Mouse (Mus musculus): ENCODE results near the gene Plekhs1. TPM values are rescaled to one million over a fixed set of nuclear protein-coding genes. Genes with fewer than 3 reads are reported as not detected.

The Plekhs1 gene
- not detected for polyA plus RNA-seq (2014; fragmentation: Illumina TruSeq; extraction: RNeasy Lipid Tissue Mini Kit (QIAGEN cat#74804); ENCODE audit: low read depth, low replicate concordance)

GRCm38 (mm10) chr19:56461522-56462101 is at the start of gene Plekhs1:
TSS of gene Plekhs1 (plus strand) at chr19:56461640.

Other genes with a start within 250 kb of the Plekhs1 start
- gene Habp2, start 174.5 kb upstream of the Plekhs1 start, polyA plus RNA-seq (2014; fragmentation: Illumina TruSeq; extraction: RNeasy Lipid Tissue Mini Kit (QIAGEN cat#74804); ENCODE audit: low read depth, low replicate concordance): not detected
- gene Nrap, start 71.6 kb upstream of the Plekhs1 start, polyA plus RNA-seq (2014; fragmentation: Illumina TruSeq; extraction: RNeasy Lipid Tissue Mini Kit (QIAGEN cat#74804); ENCODE audit: low read depth, low replicate concordance): 0.35 TPM
- gene Casp7, start 64.5 kb upstream of the Plekhs1 start, polyA plus RNA-seq (2014; fragmentation: Illumina TruSeq; extraction: RNeasy Lipid Tissue Mini Kit (QIAGEN cat#74804); ENCODE audit: low read depth, low replicate concordance): 7.3 TPM
- gene Dclre1a, start 86.6 kb downstream of the Plekhs1 start, polyA plus RNA-seq (2014; fragmentation: Illumina TruSeq; extraction: RNeasy Lipid Tissue Mini Kit (QIAGEN cat#74804); ENCODE audit: low read depth, low replicate concordance): 50.8 TPM
- gene Nhlrc2, start 86.6 kb downstream of the Plekhs1 start, polyA plus RNA-seq (2014; fragmentation: Illumina TruSeq; extraction: RNeasy Lipid Tissue Mini Kit (QIAGEN cat#74804); ENCODE audit: low read depth, low replicate concordance): 17.2 TPM

Data from adrenal gland, adult 10 weeks (tissue).